Mouse (Mus musculus) E14TG2a.4 (cell line): ENCODE data around the gene Gm13277.
"Not testable (repeated sequence)": the region's sequence is repeated elsewhere in the genome, so short reads cannot be mapped to it uniquely, and the experiment has no call there.

Experiments used
- H3K27me3 ChIP-seq: 2 replicates; pipeline ENCODE4 v1.6.1; 2014; ENCODE audit warnings: low read length, control low read depth; ENCODE audit not compliant: insufficient read depth
- H3K36me3 ChIP-seq: 2 replicates; pipeline ENCODE4 v1.6.1; 2014; ENCODE audit warnings: low read length, control low read depth; ENCODE audit not compliant: insufficient read depth
- H3K4me1 ChIP-seq: replicated peaks from 2 replicates; pipeline ENCODE4 v1.6.1; 2014; ENCODE audit warnings: low read depth, low read length, control low read depth
- H3K4me3 ChIP-seq: replicated peaks from 2 replicates; pipeline ENCODE4 v1.5.1; 2014; ENCODE audit warnings: mild to moderate bottlenecking, low read length
- H3K9me3 ChIP-seq: 2 replicates; pipeline ENCODE4 v1.6.1; 2014; ENCODE audit warnings: low read length, control low read depth
- CTCF ChIP-seq: conservative IDR thresholded peaks from 2 replicates; pipeline ENCODE4 v1.5.1; 2014; ENCODE audit warnings: low read length
- NANOG ChIP-seq: IDR thresholded peaks from 2 replicates; pipeline ENCODE4 v1.6.1; 2014; ENCODE audit warnings: borderline replicate concordance, low read length, mixed read lengths
- POU5F1 ChIP-seq: IDR thresholded peaks from 2 replicates; pipeline ENCODE4 v1.6.1; 2014; ENCODE audit warnings: low read length, borderline replicate concordance

Gm13277 gene

GRCm38 (mm10) chr4:88788402-88788801 lies at the start of gene Gm13277:
Gene Gm13277, plus strand, starts transcription at chr4:88788632.
- not testable (repeated sequence) for H3K9me3 ChIP-seq, H3K36me3 ChIP-seq, H3K27me3 ChIP-seq, H3K4me3 ChIP-seq, H3K4me1 ChIP-seq

- no peak overlapping the region for H3K4me3 ChIP-seq
- no peaks in the 10 kb centered on the region for H3K4me1 ChIP-seq
- H3K36me3 ChIP-seq = no peaks in the 10 kb centered on the region
- H3K27me3 ChIP-seq = 0 out of 2 replicates have a peak, but pooled peaks cover 6% of the 10 kb centered on the region
- H3K9me3 ChIP-seq = peaks cover 19% of the 10 kb centered on the region
- TF ChIP-seq POU5F1 (no peak), CTCF (no peak), NANOG (no peak)
These were observed 49.4 kb upstream of the Gm13277 start for GRCm38 (mm10) chr4:88739036-88739435.

GRCm38 (mm10) chr4:88741426-88741825 lies 47.0 kb upstream of the Gm13277 start:
- 0 out of 2 replicates have a peak, but pooled peaks cover 4% of the 10 kb centered on the region for H3K27me3 ChIP-seq
- no peak overlapping the region for H3K4me3 ChIP-seq
- TF ChIP-seq NANOG (no peak), CTCF (no peak), POU5F1 (no peak)
- H3K4me1 ChIP-seq = peaks cover 6% of the 10 kb centered on the region; the same call in 1 of the 2 replicates
- H3K36me3 ChIP-seq = no peaks in the 10 kb centered on the region
- H3K9me3 ChIP-seq = no peaks in the 10 kb centered on the region

- TF ChIP-seq NANOG (no peak), CTCF (no peak), POU5F1 (no peak)
- Histone ChIP-seq H3K27me3 (0 out of 2 replicates have a peak, but pooled peaks cover 3% of the 10 kb centered on the region), H3K9me3 (no peaks in the 10 kb centered on the region), H3K4me3 (no peak overlapping the region), H3K4me1 (peaks cover 6% of the 10 kb centered on the region; the same call in 1 of the 2 replicates), H3K36me3 (no peaks in the 10 kb centered on the region)
These were observed 45.6 kb upstream of the Gm13277 start for GRCm38 (mm10) chr4:88742771-88743371.

GRCm38 (mm10) chr4:88744207-88744606 lies 44.2 kb upstream of the Gm13277 start:
- Histone ChIP-seq H3K9me3 (no peaks in the 10 kb centered on the region), H3K27me3 (0 out of 2 replicates have a peak, but pooled peaks cover under 1% of the 10 kb centered on the region), H3K36me3 (no peaks in the 10 kb centered on the region), H3K4me1 (peaks cover 6% of the 10 kb centered on the region; the same call in 1 of the 2 replicates), H3K4me3 (no peak overlapping the region)
- no peak for TF ChIP-seq NANOG
- no peak for TF ChIP-seq CTCF
- TF ChIP-seq POU5F1 = no peak

GRCm38 (mm10) chr4:88749926-88750325 lies 38.5 kb upstream of the Gm13277 start:
- Histone ChIP-seq H3K4me1 (peaks cover 6% of the 10 kb centered on the region; the same call in 1 of the 2 replicates), H3K27me3 (no peaks in the 10 kb centered on the region), H3K4me3 (no peak overlapping the region), H3K36me3 (no peaks in the 10 kb centered on the region), H3K9me3 (peaks cover 12% of the 10 kb centered on the region)
- TF ChIP-seq NANOG (no peak), CTCF (no peak), POU5F1 (no peak)

GRCm38 (mm10) chr4:88754818-88755340 lies 33.6 kb upstream of the Gm13277 start, which contains the start of gene Gm13271:
Gene Gm13271, plus strand, starts transcription at chr4:88754868.
- H3K4me3 ChIP-seq, H3K4me1 ChIP-seq, H3K36me3 ChIP-seq: not testable (repeated sequence)
- Histone ChIP-seq H3K9me3 (peaks cover 11% of the 10 kb centered on the region), H3K27me3 (peaks cover 19% of the 10 kb centered on the region)

- H3K27me3 ChIP-seq = peaks cover 19% of the 10 kb centered on the region
- not testable (repeated sequence) for H3K36me3 ChIP-seq, H3K4me3 ChIP-seq, H3K4me1 ChIP-seq, H3K9me3 ChIP-seq
These were observed 31.6 kb upstream of the Gm13277 start for GRCm38 (mm10) chr4:88756581-88757513.

- H3K9me3 ChIP-seq, H3K36me3 ChIP-seq, H3K4me3 ChIP-seq, H3K4me1 ChIP-seq: not testable (repeated sequence)
- H3K27me3 ChIP-seq = peaks cover 22% of the 10 kb centered on the region
These were observed 30.8 kb upstream of the Gm13277 start for GRCm38 (mm10) chr4:88757628-88758031.

- H3K27me3 ChIP-seq = peaks cover 22% of the 10 kb centered on the region
- not testable (repeated sequence) for H3K9me3 ChIP-seq, H3K4me1 ChIP-seq, H3K36me3 ChIP-seq, H3K4me3 ChIP-seq
These were observed 29.7 kb upstream of the Gm13277 start for GRCm38 (mm10) chr4:88758751-88759150.

GRCm38 (mm10) chr4:88759610-88760268 lies 28.7 kb upstream of the Gm13277 start, which contains the start of gene Gm13283:
Gene Gm13283, plus strand, starts transcription at chr4:88760119.
- peaks cover 22% of the 10 kb centered on the region for H3K27me3 ChIP-seq
- H3K9me3 ChIP-seq, H3K36me3 ChIP-seq, H3K4me1 ChIP-seq, H3K4me3 ChIP-seq: not testable (repeated sequence)

GRCm38 (mm10) chr4:88760431-88760830 lies 28.0 kb upstream of the Gm13277 start:
- not testable (repeated sequence) for H3K9me3 ChIP-seq, H3K4me3 ChIP-seq, H3K4me1 ChIP-seq, H3K36me3 ChIP-seq
- H3K27me3 ChIP-seq = peaks cover 19% of the 10 kb centered on the region
